Mouse (Mus musculus): ENCODE measurements around the gene Dnajc11.

GRCm38 (mm10) chr4:151977748-151978147 lies 44.3 kb downstream of the Dnajc11 start:
- TF ChIP-seq CTCF (IDR thresholded peaks at IDR 0.05): peak; percentile 92
- TF ChIP-seq EP300 (IDR thresholded peaks at IDR 0.05): no peak

All from lung, postnatal 0 days (tissue).